Mouse (Mus musculus) embryonic stem cell, embryonic (primary cell): ENCODE data around the gene Hmgb4.

Experiments
- CTCF ChIA-PET, 4 experiments: fragments of 300-600 bp in 2 of 4; fragments of 350-600 bp in 2 of 4; sonication (Branson Sonifier 250); formaldehyde crosslinking; loops; one replicate each; lab custom pipeline; 2022; ENCODE audit warnings: inconsistent platforms in 2 of 4; lab: Charles Lee
- POLR2A ChIA-PET, 4 experiments: fragments of 300-600 bp in 2 of 4; fragments of 350-600 bp in 2 of 4; sonication (Branson Sonifier 250); formaldehyde crosslinking; loops; one replicate each; lab custom pipeline; 2022; ENCODE audit warnings: antibody characterized with exemption in 4 of 4, inconsistent platforms in 1 of 4; lab: Charles Lee

Hmgb4 gene

DNA sequence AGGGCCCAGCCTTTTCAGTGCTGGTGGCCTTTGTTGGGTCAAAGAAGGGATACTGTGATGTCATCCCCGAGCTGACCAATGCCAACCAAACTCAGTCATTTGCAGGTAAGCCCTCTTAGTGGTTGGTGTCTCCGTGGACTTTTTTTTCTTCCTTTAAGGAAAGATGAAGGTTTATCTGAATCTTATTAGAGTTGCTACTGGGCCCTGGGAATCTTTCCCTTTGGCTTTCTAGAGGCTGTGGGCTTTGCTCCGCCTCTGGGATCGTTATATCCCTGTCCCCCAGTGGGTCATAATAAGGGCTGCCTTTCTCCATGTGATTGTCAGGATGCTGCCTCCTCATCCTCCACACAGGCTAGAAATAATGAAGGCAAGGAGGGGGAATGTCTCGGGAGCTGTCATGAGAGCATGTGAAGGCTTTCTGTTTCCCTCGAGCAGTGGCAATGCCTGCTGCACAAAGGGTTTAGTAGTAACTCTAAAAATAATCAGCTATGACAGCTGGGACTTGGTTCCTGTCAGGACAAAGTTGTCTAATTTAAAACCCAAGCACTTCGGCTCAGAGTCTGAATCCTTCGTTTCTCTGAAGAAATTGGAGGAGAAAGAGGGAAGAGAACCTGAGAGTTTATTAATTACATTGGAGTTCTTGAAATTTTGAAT lies at the start of gene Hmgb4:
Hmgb4 (minus strand) TSS at position 51 of the 654 bp plus-strand sequence.
- ChIA-PET POLR2A (interaction anchor here in 1 of 4 experiments (0.6 kb wide), 1 partner anchor 24 kb away, joined by 4 read pairs; no protein-coding TSS in a partner anchor), CTCF (interaction anchor here in 1 of 4 experiments (0.6 kb wide), 1 partner anchor 9 kb away, joined by 4 read pairs; no protein-coding TSS in a partner anchor)

DNA sequence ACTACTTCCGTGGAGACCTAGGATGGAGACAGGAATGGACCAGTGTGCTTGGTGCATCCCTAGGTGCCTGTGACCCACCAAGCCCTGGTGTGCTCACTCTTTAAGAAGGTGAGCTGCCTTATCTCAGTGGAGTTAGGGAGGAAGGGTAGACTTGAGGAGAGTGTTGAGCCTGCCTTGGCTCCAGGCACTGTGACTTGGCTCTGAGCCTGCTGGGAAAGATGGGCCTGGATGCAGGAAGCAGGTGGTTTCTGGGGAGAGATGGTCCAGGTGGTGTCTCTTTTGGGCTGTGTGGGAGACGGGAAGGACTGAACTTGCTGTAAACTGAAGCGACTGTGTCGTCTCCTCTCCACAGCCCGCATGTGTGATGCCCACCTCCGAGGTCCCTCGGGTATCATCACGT lies 45.3 kb upstream of the Hmgb4 start:
- POLR2A ChIA-PET = interaction anchor here in 2 of 4 experiments (0.6 to 1.1 kb wide), 2 partner anchors 19 to 58 kb away, joined by 3 read pairs; no protein-coding TSS in a partner anchor
- CTCF ChIA-PET = no interaction called here

DNA sequence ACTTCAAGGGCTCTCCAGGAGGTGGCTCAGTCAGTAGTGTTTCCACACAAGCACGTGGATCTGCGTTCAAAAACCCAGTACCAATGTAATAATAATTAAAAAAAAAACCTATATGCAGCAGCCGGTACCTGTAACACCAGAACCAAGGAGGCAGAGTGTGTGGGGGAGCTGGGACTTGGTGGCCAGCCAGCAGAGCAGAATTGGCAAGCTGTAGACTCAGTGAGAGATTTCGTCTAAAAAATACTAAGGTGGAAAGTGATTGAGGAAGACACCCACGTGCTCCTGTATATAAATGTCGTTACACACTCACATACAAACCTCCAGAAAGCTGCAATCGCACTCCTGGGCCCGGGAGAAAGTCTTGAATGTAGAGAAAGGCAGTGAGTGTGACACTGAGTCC lies 43.3 kb upstream of the Hmgb4 start:
- POLR2A ChIA-PET = no interaction called here
- CTCF ChIA-PET = interaction anchor here in 1 of 4 experiments (0.5 kb wide), 1 partner anchor 1784 kb away, joined by 3 read pairs; no protein-coding TSS in a partner anchor

DNA sequence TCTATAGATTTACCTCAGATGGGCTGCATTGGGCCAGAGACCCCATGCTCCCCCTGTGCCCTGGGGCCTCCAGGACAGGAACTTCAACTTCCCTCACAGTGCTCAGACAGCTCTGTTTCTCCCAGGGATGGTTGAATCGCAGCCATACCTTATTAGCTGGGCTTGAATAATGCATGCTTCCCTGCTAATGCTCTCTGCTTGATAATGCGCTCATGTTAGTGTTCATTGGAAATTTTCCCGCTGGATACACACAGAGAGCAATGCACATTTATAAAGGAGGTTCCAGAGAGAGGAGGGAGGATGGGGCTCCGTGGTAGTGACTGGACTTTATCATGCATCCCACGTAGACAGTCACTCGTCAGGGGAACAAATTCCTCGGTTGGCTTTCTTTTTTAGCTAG lies 27.3 kb upstream of the Hmgb4 start:
- POLR2A ChIA-PET = no interaction called here
- CTCF ChIA-PET = no interaction called here

DNA sequence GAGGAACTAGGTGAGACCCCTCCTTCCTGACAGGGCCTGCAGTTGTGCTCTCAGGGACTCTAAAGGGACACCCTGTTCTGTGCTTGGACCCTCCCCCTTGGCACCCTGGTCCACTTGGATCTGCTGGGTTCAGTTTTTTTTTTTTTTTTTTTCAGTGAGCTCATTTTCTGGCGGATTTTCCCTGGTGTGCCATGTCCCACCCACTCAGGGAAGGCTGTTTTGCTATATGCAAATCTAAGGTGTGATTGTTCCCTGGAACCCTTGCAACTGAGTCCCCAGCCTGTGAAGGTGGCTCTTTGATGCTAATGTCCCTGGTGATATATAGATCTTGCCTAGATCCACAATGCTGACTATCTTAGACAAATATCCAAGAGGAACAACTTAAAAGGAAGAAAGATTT lies 24.3 kb upstream of the Hmgb4 start:
- POLR2A ChIA-PET = interaction anchor here in 1 of 4 experiments (0.6 kb wide), 1 partner anchor 24 kb away, joined by 4 read pairs; the partner anchor contains the start of gene Hmgb4
- CTCF ChIA-PET = interaction anchor here in 2 of 4 experiments (0.6 kb wide), 4 partner anchors 15 to 806 kb away, joined by 3 to 6 read pairs (median 3); no protein-coding TSS in a partner anchor

DNA sequence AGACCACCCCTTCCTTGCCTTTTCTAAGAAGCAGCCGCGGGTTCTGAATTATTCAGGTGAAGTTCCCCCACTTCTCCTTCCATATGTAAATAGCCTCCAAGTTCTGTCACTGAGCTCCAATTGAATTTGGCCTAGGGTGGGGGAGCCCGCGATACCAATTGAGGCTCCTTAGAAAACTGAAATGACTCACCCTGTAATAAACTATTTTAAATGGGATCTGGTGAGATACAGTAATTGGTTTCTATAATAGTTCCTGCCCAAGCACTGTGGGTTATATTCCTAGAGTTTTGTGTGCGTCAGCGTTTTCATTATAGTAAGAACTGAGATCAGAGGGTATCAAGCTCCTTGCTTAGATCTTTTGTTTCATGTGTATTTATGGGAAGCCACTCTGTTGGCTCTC lies 14.8 kb upstream of the Hmgb4 start:
- ChIA-PET CTCF (no interaction called here), POLR2A (interaction anchor here in 1 of 4 experiments (0.5 to 1.1 kb wide), 2 partner anchors 8 to 463 kb away, joined by 3 read pairs; no protein-coding TSS in a partner anchor)

DNA sequence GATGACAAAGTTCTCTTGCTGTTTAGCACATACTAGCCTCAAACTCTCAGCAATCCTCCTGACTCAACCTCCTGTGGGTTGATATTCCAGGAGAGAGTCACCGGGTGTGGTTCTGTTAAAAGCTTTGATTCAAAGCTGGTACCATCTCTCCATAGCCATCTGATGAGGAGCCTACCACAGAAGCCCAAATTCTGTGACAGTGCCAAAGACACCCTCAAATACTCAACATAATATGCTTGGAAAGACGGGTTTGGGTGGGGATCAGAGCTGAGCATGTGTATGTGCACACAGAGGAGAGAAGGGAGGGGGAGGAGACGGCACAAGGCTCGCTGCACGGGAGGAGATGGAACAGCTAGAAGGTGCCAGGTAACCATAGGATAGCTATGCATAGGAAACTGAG lies 14.4 kb upstream of the Hmgb4 start:
- ChIA-PET POLR2A (interaction anchor here in 1 of 4 experiments (1.1 kb wide), 1 partner anchor 9 kb away, joined by 3 read pairs; no protein-coding TSS in a partner anchor), CTCF (no interaction called here)

DNA sequence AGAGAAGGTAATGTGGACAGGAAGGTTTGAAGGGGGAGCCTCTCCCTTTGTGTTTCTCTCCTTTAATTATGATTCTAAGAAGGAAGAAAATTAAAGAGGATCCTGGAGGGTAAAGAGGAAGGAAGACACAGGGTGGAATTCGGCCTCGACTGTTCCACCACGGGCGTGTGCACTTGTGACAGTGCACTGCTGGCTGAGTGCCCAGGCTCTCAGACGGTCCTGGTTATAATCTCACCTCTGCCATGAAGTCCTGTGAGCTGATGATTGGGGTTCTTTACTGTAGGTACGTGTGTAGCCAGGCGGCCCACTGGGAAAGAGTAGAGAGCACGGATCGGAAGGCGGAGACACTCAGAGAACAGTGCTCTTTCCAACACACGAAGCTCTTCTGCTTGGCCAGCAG lies 12.4 kb upstream of the Hmgb4 start:
- POLR2A ChIA-PET = interaction anchor here in 1 of 4 experiments (0.6 kb wide), 1 partner anchor 25 kb away, joined by 4 read pairs; no protein-coding TSS in a partner anchor
- CTCF ChIA-PET = interaction anchor here in 1 of 4 experiments (0.6 kb wide), 1 partner anchor 224 kb away, joined by 3 read pairs; no protein-coding TSS in a partner anchor

DNA sequence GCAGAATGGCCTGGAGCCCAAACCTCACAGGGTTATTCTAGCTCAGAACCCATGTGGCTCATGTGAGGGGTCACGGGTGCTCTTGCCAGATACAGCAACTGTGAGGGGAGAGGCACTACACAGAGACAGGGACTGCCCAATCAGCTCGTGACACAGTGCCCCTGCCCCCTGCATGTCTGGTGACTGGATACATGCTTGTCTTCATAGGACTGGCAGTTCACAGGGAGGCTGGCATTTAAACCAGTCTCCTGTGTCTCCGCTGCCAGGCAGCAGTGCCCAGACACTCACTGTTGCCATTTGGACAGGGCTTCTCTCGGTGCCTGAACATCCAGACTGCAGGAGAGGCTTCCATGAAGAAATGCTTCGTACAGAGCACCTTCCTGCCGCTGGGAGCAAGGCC lies 11.7 kb upstream of the Hmgb4 start:
- ChIA-PET POLR2A (interaction anchor here in 1 of 4 experiments (0.6 kb wide), 1 partner anchor 25 kb away, joined by 4 read pairs; no protein-coding TSS in a partner anchor), CTCF (interaction anchor here in 2 of 4 experiments (0.6 kb wide), 3 partner anchors 225 to 650 kb away, joined by 3 to 6 read pairs (median 3); no protein-coding TSS in a partner anchor)

DNA sequence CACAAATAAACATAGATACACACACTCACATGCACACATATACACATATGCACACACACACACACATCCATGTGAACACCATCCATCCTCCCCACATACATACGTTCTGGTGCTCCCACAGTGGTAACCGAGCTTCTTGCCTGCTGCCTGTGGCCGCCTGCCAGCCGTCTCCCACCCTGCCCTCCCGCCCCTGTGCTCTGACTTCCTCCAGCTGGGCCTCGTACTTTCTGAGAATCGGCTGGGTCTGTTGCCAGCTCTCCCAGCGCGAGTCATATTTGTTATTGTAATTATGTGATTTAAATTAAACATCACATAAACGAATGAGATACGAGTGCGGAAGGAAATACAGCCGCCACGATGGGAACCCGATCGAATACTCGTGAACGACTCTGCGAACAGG lies 10.2 kb upstream of the Hmgb4 start:
- POLR2A ChIA-PET = interaction anchor here in 1 of 4 experiments (0.6 kb wide), 1 partner anchor 968 kb away, joined by 3 read pairs; no protein-coding TSS in a partner anchor
- CTCF ChIA-PET = no interaction called here

DNA sequence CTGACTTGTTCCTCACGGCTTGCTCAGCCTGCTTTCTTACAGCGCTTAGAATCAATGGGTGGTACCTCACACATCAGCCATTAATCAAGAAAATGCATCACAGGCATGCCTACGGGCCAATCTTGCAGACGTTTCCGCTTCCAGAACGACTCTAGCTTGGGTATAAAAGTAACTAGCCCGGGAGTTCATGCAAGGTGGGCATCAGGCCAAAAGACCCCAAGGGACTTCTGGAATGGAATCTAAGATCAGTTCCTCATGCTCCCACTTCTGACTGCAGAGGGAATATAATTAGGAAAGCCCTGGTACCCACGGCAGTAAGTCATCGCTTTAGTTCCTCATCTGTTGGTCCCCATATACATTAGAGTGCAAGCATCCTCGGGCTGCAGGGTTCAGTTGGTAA lies 9.4 kb upstream of the Hmgb4 start:
- CTCF ChIA-PET = interaction anchor here in 1 of 4 experiments (0.6 kb wide), 1 partner anchor 9 kb away, joined by 4 read pairs; no protein-coding TSS in a partner anchor
- POLR2A ChIA-PET = interaction anchor here in 1 of 4 experiments (0.6 kb wide), 1 partner anchor 510 kb away, joined by 8 read pairs; no protein-coding TSS in a partner anchor

DNA sequence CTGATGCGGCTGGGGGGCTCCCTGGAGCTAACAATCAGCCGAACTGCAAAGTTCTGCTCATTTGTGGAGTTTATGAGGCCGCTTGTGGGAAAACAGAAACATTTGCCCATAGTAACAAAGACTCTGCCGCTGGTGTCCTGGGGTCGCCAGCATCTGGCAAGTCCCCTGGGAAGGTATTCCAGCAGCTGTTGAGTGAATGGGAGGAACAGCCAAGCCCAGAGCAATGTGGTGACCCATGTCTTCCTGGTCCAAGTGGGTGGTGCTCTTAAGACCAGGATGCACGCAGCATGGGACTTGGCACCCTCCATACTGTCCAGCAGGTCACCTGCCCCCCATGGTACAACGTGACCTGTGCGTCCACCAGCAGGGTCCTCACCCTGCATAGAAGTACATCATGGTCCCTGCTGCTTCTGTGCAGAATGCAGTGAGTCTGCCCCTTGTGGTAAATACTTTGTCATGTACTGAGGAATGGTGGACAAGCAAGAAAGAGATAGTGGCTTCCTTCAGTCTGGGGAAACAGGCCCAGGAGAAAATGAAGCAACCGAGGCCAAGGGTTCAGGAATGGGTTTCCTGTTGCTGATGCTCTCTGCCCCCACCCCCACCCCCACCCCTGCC lies 8.6 kb upstream of the Hmgb4 start:
- POLR2A ChIA-PET = no interaction called here
- CTCF ChIA-PET = interaction anchor here in 1 of 4 experiments (0.6 kb wide), 1 partner anchor 8 kb away, joined by 4 read pairs; no protein-coding TSS in a partner anchor

DNA sequence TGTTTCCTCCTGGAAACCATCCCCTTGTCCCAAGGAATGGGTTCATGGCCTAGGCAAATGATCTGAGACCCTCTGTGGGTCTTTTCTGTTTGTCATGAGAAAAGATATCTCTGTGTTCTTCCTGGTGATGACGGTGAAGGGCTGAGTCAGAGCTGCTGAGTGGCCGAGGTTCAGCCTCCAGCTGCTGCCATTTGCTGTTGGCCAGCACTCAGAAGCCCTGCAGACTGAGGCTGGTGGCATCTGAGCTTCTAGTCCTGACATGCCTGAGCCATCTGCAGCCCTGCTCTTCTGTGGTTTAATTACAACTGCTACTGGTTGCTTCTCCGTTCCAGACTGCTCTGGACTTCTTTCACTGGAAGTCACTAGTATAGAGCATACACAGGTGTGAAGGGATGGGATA lies 4.6 kb upstream of the Hmgb4 start:
- ChIA-PET POLR2A (no interaction called here), CTCF (no interaction called here)

DNA sequence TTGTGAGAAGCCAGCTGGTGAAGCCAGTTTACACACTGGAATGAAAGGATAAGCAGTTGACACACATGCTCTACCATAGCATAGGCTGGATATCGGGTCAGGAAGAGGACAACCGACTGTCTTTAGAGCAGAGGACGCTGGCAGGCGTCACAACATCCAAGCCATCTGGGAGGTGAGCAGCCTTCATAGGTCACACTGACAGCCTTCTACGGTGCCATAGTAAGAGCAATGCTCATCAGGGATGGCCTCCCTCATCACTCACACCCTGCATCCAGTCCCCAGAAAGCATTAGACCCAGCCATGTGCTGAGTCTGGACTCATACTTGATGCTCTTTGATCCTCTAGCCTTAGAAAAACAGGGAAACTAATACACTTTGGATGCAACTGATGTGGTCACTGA lies 3.7 kb upstream of the Hmgb4 start:
- POLR2A ChIA-PET = no interaction called here
- CTCF ChIA-PET = no interaction called here

DNA sequence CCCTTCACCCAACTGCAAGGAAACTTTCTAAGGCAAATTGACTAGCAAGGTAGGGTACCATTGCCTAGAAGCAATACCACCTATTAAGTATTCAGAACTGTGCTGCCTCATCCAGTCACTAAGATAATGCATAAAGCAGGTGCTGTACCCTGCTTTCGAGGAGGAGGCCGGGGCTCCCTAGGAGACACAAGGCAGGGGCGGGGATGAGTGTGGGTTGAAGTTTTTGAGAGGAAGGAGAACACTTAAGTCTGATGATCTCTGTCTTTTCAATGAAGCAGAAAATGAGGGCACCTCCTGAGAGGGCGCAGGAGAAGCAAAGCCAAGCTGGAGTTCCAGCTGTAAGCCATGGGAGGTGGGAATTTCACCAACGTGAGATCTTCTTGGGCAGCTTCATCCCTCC lies 1.5 kb downstream of the Hmgb4 start:
- POLR2A ChIA-PET = no interaction called here
- CTCF ChIA-PET = no interaction called here

DNA sequence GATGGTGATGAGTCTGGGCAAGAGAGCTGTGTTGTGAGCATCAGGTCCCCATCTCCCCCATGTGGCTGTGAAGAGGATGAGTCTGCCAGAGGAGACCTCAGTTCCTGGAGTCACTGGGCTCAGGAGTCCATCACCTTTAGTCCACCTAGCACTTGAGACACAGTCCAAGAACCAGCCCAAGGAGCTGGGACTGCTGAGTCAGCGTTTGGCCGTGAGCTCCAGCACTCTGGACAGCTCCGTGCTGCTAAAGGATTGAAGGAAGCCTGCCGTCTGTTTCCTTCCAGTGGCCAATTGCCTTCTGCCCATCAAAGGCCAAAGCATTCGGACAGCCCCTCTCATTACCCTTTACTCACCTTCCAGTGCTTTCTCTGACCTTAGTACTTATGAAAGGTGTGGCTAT lies 12.1 kb downstream of the Hmgb4 start:
- POLR2A ChIA-PET = interaction anchor here in 2 of 4 experiments (0.6 kb wide), 2 partner anchors 94 to 135 kb away, joined by 3 to 4 read pairs; no protein-coding TSS in a partner anchor

DNA sequence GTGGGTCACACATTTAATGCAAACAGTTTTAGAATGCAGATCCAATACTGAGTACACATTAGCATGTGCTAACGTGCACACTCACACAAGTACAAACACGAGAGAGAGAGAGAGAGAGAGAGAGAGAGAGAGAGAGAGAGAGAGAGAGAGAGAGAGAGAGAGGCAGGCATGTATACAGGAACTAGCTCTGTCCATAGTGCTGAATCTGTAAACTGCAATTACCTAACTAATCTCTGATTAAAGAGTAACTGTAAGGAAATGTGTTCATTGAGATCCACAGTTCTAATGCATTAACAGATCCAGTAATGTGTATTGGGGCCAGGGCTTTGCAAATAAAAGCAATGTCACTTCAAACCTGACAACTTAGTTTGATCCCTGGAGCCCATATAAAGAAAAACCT lies 15.6 kb downstream of the Hmgb4 start:
- ChIA-PET POLR2A (no interaction called here), CTCF (interaction anchor here in 3 of 4 experiments (0.6 to 1.2 kb wide), 3 partner anchors 17 to 139 kb away, joined by 3 to 8 read pairs (median 3); no protein-coding TSS in a partner anchor)

More for the DNA sequence above, 12.1 kb downstream of the Hmgb4 start:
- CTCF ChIA-PET = no interaction called here

DNA sequence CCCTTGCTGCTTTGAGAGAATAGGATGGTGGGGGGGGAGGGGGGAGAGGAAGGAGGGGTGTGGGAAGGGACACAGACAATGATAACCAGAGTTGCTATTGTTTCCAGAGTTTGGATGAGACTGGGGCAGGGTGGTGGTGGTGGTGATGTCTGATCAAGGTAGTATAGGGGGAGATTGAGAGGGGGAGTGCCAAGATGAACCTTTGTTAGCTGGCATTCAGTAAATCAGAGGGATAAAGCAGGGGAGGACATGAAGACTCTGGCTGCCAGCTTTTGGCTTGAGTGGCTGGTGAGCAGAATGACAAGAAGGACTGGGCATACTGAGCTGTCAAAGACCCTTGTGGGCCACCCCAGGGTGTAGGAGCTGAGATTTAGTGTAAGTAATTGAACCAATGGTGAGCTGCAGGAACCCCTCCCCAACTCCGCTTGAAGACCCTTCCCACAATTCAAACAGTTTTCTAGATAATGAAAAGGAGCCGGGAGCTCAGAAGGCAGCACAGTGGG lies 18.9 kb downstream of the Hmgb4 start:
- ChIA-PET POLR2A (interaction anchor here in 1 of 4 experiments (0.6 kb wide), 1 partner anchor 22 kb away, joined by 3 read pairs; no protein-coding TSS in a partner anchor), CTCF (interaction anchor here in 1 of 4 experiments (0.6 kb wide), 1 partner anchor 153 kb away, joined by 5 read pairs; no protein-coding TSS in a partner anchor)
